Mouse (Mus musculus) hindbrain, embryonic 12.5 days (tissue): ENCODE data around the gene Bves. TPM values are rescaled to one million over a fixed set of nuclear protein-coding genes. Genes with fewer than 3 reads are reported as not detected.

ENCODE experiments used
- ATAC-seq: fragments of 200-750 bp; cut with Nextera tagmentation; 2 replicates; pipeline ENCODE4 v1.8.0; 2017; ENCODE audit warnings: moderate TSS enrichment; ENCODE audit not compliant: low FRiP score
- H3K27ac ChIP-seq: fragments of 300-500 bp; sonication (generic); 2 replicates; pipeline ENCODE4 v1.5.1; 2016; ENCODE audit warnings: mild to moderate bottlenecking
- H3K27me3 ChIP-seq: fragments of 300-500 bp; sonication (generic); 2 replicates; pipeline ENCODE4 v1.6.1; 2016; ENCODE audit warnings: mild to moderate bottlenecking
- H3K36me3 ChIP-seq: fragments of 300-500 bp; sonication (generic); 2 replicates; pipeline ENCODE4 v1.6.1; 2016; ENCODE audit warnings: mild to moderate bottlenecking
- H3K4me1 ChIP-seq: fragments of 300-500 bp; sonication (generic); 2 replicates; pipeline ENCODE4 v1.6.1; 2016
- H3K4me2 ChIP-seq: fragments of 300-500 bp; sonication (generic); replicated peaks from 2 replicates; pipeline ENCODE4 v1.6.1; 2016; ENCODE audit warnings: mild to moderate bottlenecking
- H3K4me3 ChIP-seq: fragments of 300-500 bp; sonication (generic); 2 replicates; pipeline ENCODE4 v1.5.1; 2016; ENCODE audit warnings: mild to moderate bottlenecking
- H3K9ac ChIP-seq: fragments of 300-500 bp; sonication (generic); 2 replicates; pipeline ENCODE4 v1.6.1; 2016; ENCODE audit warnings: mild to moderate bottlenecking, moderate library complexity
- H3K9me3 ChIP-seq: fragments of 300-500 bp; sonication (generic); replicated peaks from 2 replicates; pipeline ENCODE4 v1.6.1; 2016; ENCODE audit warnings: mild to moderate bottlenecking
- WGBS: fragments of 180-500 bp; shearing (Covaris S2); methylation state at CpG from one replicate; pipeline ENCODE4 v1.1.7; 2016; 5-methylcytosine and 5-hydroxymethylcytosine counted together
- polyA plus RNA-seq: library from polyadenylated mRNA; unstranded; fragments of >200 nt; fragmentation: Nextera tagmentation; extraction: Ambion mirVana; gene quantifications from 2 replicates; pipeline ENCODE4 v1.2.1, GENCODE M21; 2016

Gene Bves
- polyA plus RNA-seq, 1 experiment from 2014 or later: 2.7 TPM

- Histone ChIP-seq H3K9me3 (no peaks in the 10 kb centered on the region), H3K27me3 (no peaks in the 10 kb centered on the region), H3K27ac (no peak overlapping the region; the same call in 1 of the 2 replicates), H3K9ac (no peak overlapping the region), H3K4me1 (peaks cover 7% of the 10 kb centered on the region), H3K4me3 (no peak overlapping the region), H3K4me2 (no peak overlapping the region), H3K36me3 (no peaks in the 10 kb centered on the region)
- WGBS: 86% methylated on average over 17 of the region's 17 CpGs
- no peak for ATAC-seq
Observed at GRCm38 (mm10) chr10:45366987-45367705, 31.6 kb downstream of the Bves start.

GRCm38 (mm10) chr10:45369639-45370038, 34.1 kb downstream of the Bves start:
- Histone ChIP-seq H3K4me3 (no peak overlapping the region), H3K4me2 (no peak overlapping the region), H3K36me3 (no peaks in the 10 kb centered on the region), H3K9me3 (no peaks in the 10 kb centered on the region), H3K27me3 (no peaks in the 10 kb centered on the region), H3K9ac (no peak overlapping the region), H3K27ac (no peak overlapping the region), H3K4me1 (no peaks in the 10 kb centered on the region)
- WGBS: 88% methylated on average over 3 of the region's 3 CpGs
- ATAC-seq: no peak

GRCm38 (mm10) chr10:45370545-45370944, 35.0 kb downstream of the Bves start:
- Histone ChIP-seq H3K4me1 (no peaks in the 10 kb centered on the region), H3K27ac (no peak overlapping the region), H3K27me3 (no peaks in the 10 kb centered on the region), H3K9ac (no peak overlapping the region), H3K4me3 (no peak overlapping the region), H3K36me3 (no peaks in the 10 kb centered on the region), H3K9me3 (no peaks in the 10 kb centered on the region), H3K4me2 (no peak overlapping the region)
- WGBS: 82% methylated on average over 2 of the region's 2 CpGs
- ATAC-seq: no peak

GRCm38 (mm10) chr10:45372994-45373692, 37.6 kb downstream of the Bves start:
- no peak overlapping the region for H3K4me3 ChIP-seq
- no peaks in the 10 kb centered on the region for H3K36me3 ChIP-seq
- no peak overlapping the region for H3K9ac ChIP-seq
- no peaks in the 10 kb centered on the region for H3K9me3 ChIP-seq
- peak; percentile 74 for ATAC-seq
- H3K27ac ChIP-seq: no peak overlapping the region
- WGBS: 58% methylated on average over 4 of the region's 4 CpGs
- H3K4me1 ChIP-seq: no peaks in the 10 kb centered on the region
- H3K27me3 ChIP-seq: no peaks in the 10 kb centered on the region
- no peak overlapping the region for H3K4me2 ChIP-seq

GRCm38 (mm10) chr10:45378269-45378668, 42.7 kb downstream of the Bves start:
- no peak for ATAC-seq
- no peak overlapping the region for H3K27ac ChIP-seq
- WGBS: 91% methylated on average over 3 of the region's 3 CpGs
- no peak overlapping the region for H3K9ac ChIP-seq
- H3K9me3 ChIP-seq: no peaks in the 10 kb centered on the region
- H3K4me2 ChIP-seq: no peak overlapping the region
- H3K4me1 ChIP-seq: no peaks in the 10 kb centered on the region
- H3K36me3 ChIP-seq: no peaks in the 10 kb centered on the region
- H3K4me3 ChIP-seq: no peak overlapping the region
- H3K27me3 ChIP-seq: no peaks in the 10 kb centered on the region

- no peak overlapping the region for H3K4me3 ChIP-seq
- ATAC-seq: peak; percentile 63; the same call in 1 of the 2 replicates
Observed at GRCm38 (mm10) chr10:45381937-45382636, 46.5 kb downstream of the Bves start.

GRCm38 (mm10) chr10:45382637-45382958, 47.0 kb downstream of the Bves start:
- Histone ChIP-seq H3K4me1 (no peaks in the 10 kb centered on the region), H3K27ac (no peak overlapping the region), H3K9ac (no peak overlapping the region), H3K27me3 (no peaks in the 10 kb centered on the region), H3K36me3 (no peaks in the 10 kb centered on the region), H3K9me3 (no peaks in the 10 kb centered on the region), H3K4me3 (no peak overlapping the region), H3K4me2 (no peak overlapping the region)
- ATAC-seq: no peak; the same call in 1 of the 2 replicates
- 55% methylated on average over 3 of the region's 3 CpGs for WGBS

More at GRCm38 (mm10) chr10:45381937-45382636, 46.5 kb downstream of the Bves start:
- Histone ChIP-seq H3K27me3 (no peaks in the 10 kb centered on the region), H3K9me3 (no peaks in the 10 kb centered on the region), H3K9ac (no peak overlapping the region), H3K36me3 (no peaks in the 10 kb centered on the region), H3K4me2 (no peak overlapping the region), H3K27ac (no peak overlapping the region), H3K4me1 (no peaks in the 10 kb centered on the region)

- no peak overlapping the region for H3K4me3 ChIP-seq
- H3K9ac ChIP-seq: no peak overlapping the region
- no peaks in the 10 kb centered on the region for H3K9me3 ChIP-seq
- no peaks in the 10 kb centered on the region for H3K36me3 ChIP-seq
- no peaks in the 10 kb centered on the region for H3K4me1 ChIP-seq
- no peak overlapping the region for H3K27ac ChIP-seq
- WGBS: 86% methylated on average over 1 of the region's 1 CpGs
- H3K4me2 ChIP-seq: no peak overlapping the region
- H3K27me3 ChIP-seq: no peaks in the 10 kb centered on the region
- no peak for ATAC-seq
Observed at GRCm38 (mm10) chr10:45398211-45398610, 62.6 kb downstream of the Bves start.

GRCm38 (mm10) chr10:45399702-45400243, 64.2 kb downstream of the Bves start:
- Histone ChIP-seq H3K4me3 (no peak overlapping the region), H3K4me1 (no peaks in the 10 kb centered on the region), H3K27me3 (no peaks in the 10 kb centered on the region), H3K9me3 (no peaks in the 10 kb centered on the region), H3K4me2 (no peak overlapping the region), H3K27ac (no peak overlapping the region), H3K36me3 (no peaks in the 10 kb centered on the region), H3K9ac (no peak overlapping the region)
- WGBS: 82% methylated on average over 7 of the region's 7 CpGs
- no peak for ATAC-seq

- Histone ChIP-seq H3K36me3 (no peaks in the 10 kb centered on the region), H3K9ac (no peak overlapping the region), H3K27ac (no peak overlapping the region), H3K4me3 (no peak overlapping the region), H3K9me3 (no peaks in the 10 kb centered on the region), H3K4me1 (0 out of 2 replicates have a peak, but pooled peaks cover 5% of the 10 kb centered on the region), H3K4me2 (no peak overlapping the region), H3K27me3 (no peaks in the 10 kb centered on the region)
- WGBS: 9% methylated on average over 10 of the region's 10 CpGs
- ATAC-seq: peak; percentile 94
Observed at GRCm38 (mm10) chr10:45410624-45411341, 75.2 kb downstream of the Bves start.

GRCm38 (mm10) chr10:45411741-45412140, 76.2 kb downstream of the Bves start:
- H3K4me2 ChIP-seq: no peak overlapping the region
- H3K27ac ChIP-seq: no peak overlapping the region
- WGBS: 21% methylated on average over 2 of the region's 2 CpGs

GRCm38 (mm10) chr10:45412144-45412543, 76.6 kb downstream of the Bves start:
- 32% methylated on average over 5 of the region's 5 CpGs for WGBS
- H3K27ac ChIP-seq: no peak overlapping the region

More at GRCm38 (mm10) chr10:45411741-45412140, 76.2 kb downstream of the Bves start:
- Histone ChIP-seq H3K9ac (no peak overlapping the region), H3K36me3 (no peaks in the 10 kb centered on the region), H3K9me3 (no peaks in the 10 kb centered on the region), H3K4me1 (0 out of 2 replicates have a peak, but pooled peaks cover 5% of the 10 kb centered on the region), H3K27me3 (no peaks in the 10 kb centered on the region), H3K4me3 (no peak overlapping the region)
- ATAC-seq: no peak

More at GRCm38 (mm10) chr10:45412144-45412543, 76.6 kb downstream of the Bves start:
- Histone ChIP-seq H3K4me2 (no peak overlapping the region), H3K4me1 (0 out of 2 replicates have a peak, but pooled peaks cover 5% of the 10 kb centered on the region), H3K9ac (no peak overlapping the region), H3K9me3 (no peaks in the 10 kb centered on the region), H3K36me3 (no peaks in the 10 kb centered on the region), H3K27me3 (no peaks in the 10 kb centered on the region), H3K4me3 (no peak overlapping the region)
- ATAC-seq: no peak
